Mouse (Mus musculus): Measurements from ENCODE around the gene Cenpe.
"Not testable (repeated sequence)": the region's sequence is repeated elsewhere in the genome, so short reads cannot be mapped to it uniquely, and the experiment has no call there.

Cenpe gene

GRCm38 (mm10) chr3:135211805-135212657 lies at the start of gene Cenpe:
Gene Cenpe, plus strand, starts transcription at chr3:135212537.
- peak; percentile 94 for DNase-seq (ENCODE audit: low read depth, low spot score)

- DNase-seq (ENCODE audit: low read depth, low spot score), result no peak
Measured at GRCm38 (mm10) chr3:135171898-135172446, 40.4 kb upstream of the Cenpe start.

GRCm38 (mm10) chr3:135191861-135192260 lies 20.5 kb upstream of the Cenpe start:
- DNase-seq (ENCODE audit: low read depth, low spot score), result no peak

- not testable (repeated sequence) for DNase-seq (ENCODE audit: low read depth, low spot score)
Measured at GRCm38 (mm10) chr3:135198051-135198450, 14.3 kb upstream of the Cenpe start.

GRCm38 (mm10) chr3:135200409-135201303 lies 11.7 kb upstream of the Cenpe start:
- no peak for DNase-seq (ENCODE audit: low read depth, low spot score)

GRCm38 (mm10) chr3:135206621-135207020 lies 5.7 kb upstream of the Cenpe start:
- DNase-seq (ENCODE audit: low read depth, low spot score), result peak; percentile 45

GRCm38 (mm10) chr3:135212658-135213350 lies 467 bp downstream of the Cenpe start:
- no peak for DNase-seq (ENCODE audit: low read depth, low spot score)

- DNase-seq (ENCODE audit: low read depth, low spot score), result no peak
Measured at GRCm38 (mm10) chr3:135232058-135232457, 19.7 kb downstream of the Cenpe start.

- no peak for DNase-seq (ENCODE audit: low read depth, low spot score)
Measured at GRCm38 (mm10) chr3:135232462-135232861, 20.1 kb downstream of the Cenpe start.

GRCm38 (mm10) chr3:135245733-135246132 lies 33.4 kb downstream of the Cenpe start:
- DNase-seq (ENCODE audit: low read depth, low spot score), result peak; percentile 17

- DNase-seq (ENCODE audit: low read depth, low spot score), result no peak
Measured at GRCm38 (mm10) chr3:135246828-135247227, 34.5 kb downstream of the Cenpe start.

GRCm38 (mm10) chr3:135249104-135249503 lies 36.8 kb downstream of the Cenpe start:
- DNase-seq (ENCODE audit: low read depth, low spot score), result no peak

- DNase-seq (ENCODE audit: low read depth, low spot score), result no peak
Measured at GRCm38 (mm10) chr3:135251825-135252224, 39.5 kb downstream of the Cenpe start.

GRCm38 (mm10) chr3:135254784-135255183 lies 42.4 kb downstream of the Cenpe start:
- no peak for DNase-seq (ENCODE audit: low read depth, low spot score)

- DNase-seq (ENCODE audit: low read depth, low spot score), result no peak
Measured at GRCm38 (mm10) chr3:135258919-135259318, 46.6 kb downstream of the Cenpe start.

- DNase-seq (ENCODE audit: low read depth, low spot score), result no peak
Measured at GRCm38 (mm10) chr3:135260233-135260632, 47.9 kb downstream of the Cenpe start.

GRCm38 (mm10) chr3:135268616-135269015 lies 56.3 kb downstream of the Cenpe start:
- no peak for DNase-seq (ENCODE audit: low read depth, low spot score)

- no peak for DNase-seq (ENCODE audit: low read depth, low spot score)
Measured at GRCm38 (mm10) chr3:135269391-135269990, 57.2 kb downstream of the Cenpe start.

- no peak for DNase-seq (ENCODE audit: low read depth, low spot score)
Measured at GRCm38 (mm10) chr3:135272627-135273026, 60.3 kb downstream of the Cenpe start.

GRCm38 (mm10) chr3:135273047-135273446 lies 60.7 kb downstream of the Cenpe start:
- DNase-seq (ENCODE audit: low read depth, low spot score), result no peak

- DNase-seq (ENCODE audit: low read depth, low spot score), result no peak
Measured at GRCm38 (mm10) chr3:135280160-135280559, 67.8 kb downstream of the Cenpe start.

Data from forelimb bud, embryonic 11.5 days (tissue).